Mouse (Mus musculus): Measurements from ENCODE around the gene Gm45713. TPM values are rescaled to one million over a fixed set of nuclear protein-coding genes. Genes with fewer than 3 reads are reported as not detected.
A peak's percentile ranks its signal among the peaks of the same experiment; 100 is the strongest.
"Not testable (repeated sequence)": the region's sequence is repeated elsewhere in the genome, so short reads cannot be mapped to it uniquely, and the experiment has no call there.

Gm45713 gene
- polyA plus RNA-seq, 1 experiment from 2014 or later, result 0.42 TPM

- Histone ChIP-seq H3K9ac (peak overlapping the region; percentile 94), H3K9me3 (no peaks in the 10 kb centered on the region), H3K27ac (peak overlapping the region; percentile 90), H3K4me2 (peak overlapping the region; percentile 77), H3K36me3 (peaks cover 31% of the 10 kb centered on the region), H3K27me3 (replicated peaks) (no peaks in the 10 kb centered on the region), H3K4me1 (peaks cover 44% of the 10 kb centered on the region), H3K4me3 (replicated peaks) (peak overlapping the region; percentile 74)
- ATAC-seq (ENCODE audit: insufficient read depth, low FRiP score, low read depth), result no peak
- under 1% methylated on average over 6 of the region's 6 CpGs for WGBS
Observed at GRCm38 (mm10) chr7:45127700-45128224, 8.3 kb downstream of the Gm45713 start.

- Histone ChIP-seq H3K9ac (peak overlapping the region; percentile 94), H3K4me1 (peaks cover 49% of the 10 kb centered on the region), H3K4me2 (peak overlapping the region; percentile 77), H3K4me3 (replicated peaks) (peak overlapping the region; percentile 74), H3K27ac (peak overlapping the region; percentile 90), H3K36me3 (peaks cover 37% of the 10 kb centered on the region), H3K27me3 (replicated peaks) (no peaks in the 10 kb centered on the region), H3K9me3 (no peaks in the 10 kb centered on the region)
- 37% methylated on average over 21 of the region's 21 CpGs for WGBS
- ATAC-seq (ENCODE audit: insufficient read depth, low FRiP score, low read depth), result no peak
Observed at GRCm38 (mm10) chr7:45126844-45127699, 9.0 kb downstream of the Gm45713 start.

- 74% methylated on average over 17 of the region's 17 CpGs for WGBS
- Histone ChIP-seq H3K27ac (peak overlapping the region; percentile 90), H3K27me3 (replicated peaks) (no peaks in the 10 kb centered on the region), H3K4me3 (replicated peaks) (peak overlapping the region; percentile 74), H3K36me3 (peaks cover 44% of the 10 kb centered on the region), H3K9ac (peak overlapping the region; percentile 94), H3K4me1 (peaks cover 57% of the 10 kb centered on the region), H3K9me3 (no peaks in the 10 kb centered on the region), H3K4me2 (peak overlapping the region; percentile 77)
- no peak for ATAC-seq (ENCODE audit: insufficient read depth, low FRiP score, low read depth)
Observed at GRCm38 (mm10) chr7:45126147-45126843, 9.7 kb downstream of the Gm45713 start.

- Histone ChIP-seq H3K4me1 (peaks cover 57% of the 10 kb centered on the region), H3K4me2 (peak overlapping the region; percentile 50), H3K36me3 (peaks cover 50% of the 10 kb centered on the region), H3K27ac (peak overlapping the region; percentile 90)
- H3K4me3 ChIP-seq (replicated peaks); ATAC-seq (ENCODE audit: insufficient read depth, low FRiP score, low read depth); H3K27me3 ChIP-seq (replicated peaks); H3K9ac ChIP-seq; H3K9me3 ChIP-seq: not testable (repeated sequence)
- 70% methylated on average over 5 of the region's 5 CpGs for WGBS
Observed at GRCm38 (mm10) chr7:45125649-45126048, 10.4 kb downstream of the Gm45713 start.

- WGBS, result 22% methylated on average over 7 of the region's 7 CpGs
- Histone ChIP-seq H3K4me2 (peak overlapping the region; percentile 50; the same call in 1 of the 2 replicates), H3K9me3 (no peaks in the 10 kb centered on the region), H3K4me1 (peaks cover 57% of the 10 kb centered on the region), H3K27ac (peak overlapping the region; percentile 88), H3K9ac (no peak overlapping the region), H3K4me3 (replicated peaks) (peak overlapping the region; percentile 96; the same call in 1 of the 2 replicates), H3K36me3 (peaks cover 54% of the 10 kb centered on the region), H3K27me3 (replicated peaks) (no peaks in the 10 kb centered on the region)
- ATAC-seq (ENCODE audit: insufficient read depth, low FRiP score, low read depth), result no peak
Observed at GRCm38 (mm10) chr7:45125144-45125600, 10.9 kb downstream of the Gm45713 start.

- ATAC-seq (ENCODE audit: insufficient read depth, low FRiP score, low read depth), result peak; percentile 82
- peak within 1 kb of the TSS; percentile 88 for H3K27ac ChIP-seq
- WGBS, result 1% methylated on average over 59 of the region's 59 CpGs
- peak within 1 kb of the TSS; percentile 96 for H3K4me3 ChIP-seq (replicated peaks)
- H3K9ac ChIP-seq, result peak within 1 kb of the TSS; percentile 98
- H3K27me3 ChIP-seq (replicated peaks), result no peaks in the 10 kb centered on the region
- no peaks in the 10 kb centered on the region for H3K9me3 ChIP-seq
- peaks cover 51% of the 10 kb centered on the region for H3K4me1 ChIP-seq
- peak within 1 kb of the TSS; percentile 81 for H3K4me2 ChIP-seq
- peaks cover 61% of the 10 kb centered on the region for H3K36me3 ChIP-seq
Observed at GRCm38 (mm10) chr7:45124224-45125143, 11.5 kb downstream of the Gm45713 start, which contains the start of gene Rps11. Gene Rps11, minus strand, starts transcription at chr7:45124439.

- Histone ChIP-seq H3K4me2 (peak overlapping the region; percentile 81), H3K27ac (peak overlapping the region; percentile 87), H3K4me3 (replicated peaks) (peak overlapping the region; percentile 96), H3K36me3 (peaks cover 61% of the 10 kb centered on the region), H3K27me3 (replicated peaks) (no peaks in the 10 kb centered on the region), H3K4me1 (peaks cover 47% of the 10 kb centered on the region), H3K9me3 (no peaks in the 10 kb centered on the region), H3K9ac (peak overlapping the region; percentile 98)
- 15% methylated on average over 12 of the region's 12 CpGs for WGBS
- no peak for ATAC-seq (ENCODE audit: insufficient read depth, low FRiP score, low read depth)
Observed at GRCm38 (mm10) chr7:45123186-45123570, 12.9 kb downstream of the Gm45713 start.

- Histone ChIP-seq H3K9me3 (no peaks in the 10 kb centered on the region), H3K9ac (peak overlapping the region; percentile 98), H3K4me2 (peak overlapping the region; percentile 81), H3K4me3 (replicated peaks) (peak overlapping the region; percentile 96), H3K36me3 (peaks cover 61% of the 10 kb centered on the region), H3K27me3 (replicated peaks) (no peaks in the 10 kb centered on the region), H3K4me1 (peaks cover 46% of the 10 kb centered on the region), H3K27ac (peak overlapping the region; percentile 87; the same call in 1 of the 2 replicates)
- WGBS, result 76% methylated on average over 15 of the region's 15 CpGs
- ATAC-seq (ENCODE audit: insufficient read depth, low FRiP score, low read depth), result no peak
Observed at GRCm38 (mm10) chr7:45122561-45123185, 13.4 kb downstream of the Gm45713 start.

GRCm38 (mm10) chr7:45121966-45122365 is 14.1 kb downstream of the Gm45713 start:
- Histone ChIP-seq H3K9ac (no peak overlapping the region; the same call in 1 of the 2 replicates), H3K27ac (0 out of 2 replicates have a peak overlapping the region, but pooled peaks have one; percentile 41), H3K4me3 (replicated peaks) (no peak overlapping the region), H3K9me3 (no peaks in the 10 kb centered on the region), H3K4me2 (peak overlapping the region; percentile 14), H3K36me3 (peaks cover 58% of the 10 kb centered on the region), H3K4me1 (peaks cover 39% of the 10 kb centered on the region), H3K27me3 (replicated peaks) (no peaks in the 10 kb centered on the region)
- no peak for ATAC-seq (ENCODE audit: insufficient read depth, low FRiP score, low read depth)

- no peak overlapping the region for H3K4me3 ChIP-seq (replicated peaks)
- H3K4me1 ChIP-seq, result peaks cover 34% of the 10 kb centered on the region
- no peak overlapping the region for H3K9ac ChIP-seq
- H3K36me3 ChIP-seq, result peaks cover 52% of the 10 kb centered on the region
- peak overlapping the region; percentile 14 for H3K4me2 ChIP-seq
- no peak for ATAC-seq (ENCODE audit: insufficient read depth, low FRiP score, low read depth)
- no peaks in the 10 kb centered on the region for H3K27me3 ChIP-seq (replicated peaks)
- H3K9me3 ChIP-seq, result no peaks in the 10 kb centered on the region
- 36% methylated on average over 8 of the region's 8 CpGs for WGBS
- 0 out of 2 replicates have a peak overlapping the region, but pooled peaks have one; percentile 41 for H3K27ac ChIP-seq
Observed at GRCm38 (mm10) chr7:45121404-45121803, 14.6 kb downstream of the Gm45713 start.
